Mouse (Mus musculus): ENCODE measurements around the gene C1d. TPM values are rescaled to one million over a fixed set of nuclear protein-coding genes. Genes with fewer than 3 reads are reported as not detected.

Gene C1d
- total RNA-seq, 2 experiments from 2014 or later: 43.7 to 45.8 TPM

Other genes starting within 250 kb of the C1d start
- 10 to 100 TPM in 1 of 2 experiments, 1 to 10 TPM in 1; 8.9 to 12.5 TPM for gene Cnrip1, start 206.0 kb upstream of the C1d start, total RNA-seq (2021)
- gene Plek, start 205.2 kb upstream of the C1d start, total RNA-seq (2021): 1 to 10 TPM; 1.9 to 3.2 TPM
- 100 to 1,000 TPM; 177 to 186 TPM for gene Ppp3r1, start 98.3 kb upstream of the C1d start, total RNA-seq (2021)
- gene Wdr92, start 75.5 kb upstream of the C1d start, total RNA-seq (2021): 1 to 10 TPM; 6.5 to 7.4 TPM
- gene Pno1, start 46.0 kb upstream of the C1d start, total RNA-seq (2021): 10 to 100 TPM; 41.6 to 47.9 TPM